Mouse (Mus musculus) CH12.LX (cell line): ENCODE results near the gene Ndn. TPM values are rescaled to one million over a fixed set of nuclear protein-coding genes. Genes with fewer than 3 reads are reported as not detected.

Experiments
- DNase-seq: peaks from one replicate; pipeline ENCODE4 v3.0.0-alpha.2; 2013; ENCODE audit errors: extremely low read depth
- H3K27ac ChIP-seq: 2 replicates; pipeline ENCODE4 v1.5.1; 2012; ENCODE audit warnings: low read depth, mild to moderate bottlenecking, control low read depth, moderate library complexity; ENCODE audit not compliant: insufficient read depth
- H3K27me3 ChIP-seq: replicated peaks from 2 replicates; pipeline ENCODE3; 2012; ENCODE audit warnings: inconsistent platforms
- H3K36me3 ChIP-seq, 2 experiments: replicated peaks in 1 of 2; 2 replicates each; pipeline versions ENCODE3 to v1.6.1; 2012; ENCODE audit warnings: inconsistent platforms in 1 of 2, low read length in 1 of 2, mild to moderate bottlenecking in 1 of 2, mixed read lengths in 1 of 2, moderate library complexity in 1 of 2; ENCODE audit not compliant: control insufficient read depth in 1 of 2, insufficient read depth in 1 of 2
- H3K4me1 ChIP-seq, 2 experiments: 2 replicates each; pipeline ENCODE4 v1.6.1; 2012; ENCODE audit warnings: inconsistent platforms in 1 of 2, moderate library complexity in 1 of 2; ENCODE audit not compliant: insufficient read depth in 2 of 2, control insufficient read depth in 1 of 2
- H3K4me2 ChIP-seq: 2 replicates; pipeline ENCODE4 v1.6.1; 2012; ENCODE audit warnings: low read depth, mild to moderate bottlenecking, control low read depth; ENCODE audit not compliant: poor library complexity, insufficient read depth, severe bottlenecking
- H3K4me3 ChIP-seq, 3 experiments: fragments of 150-350 bp in 1 of 3; sonication (generic) in 1 of 3; replicated peaks in 1 of 3; 2 replicates each; pipeline versions ENCODE3 to v1.5.1; 2011 to 2012; ENCODE audit warnings: low read depth in 2 of 3, low read length in 2 of 3, mild to moderate bottlenecking in 2 of 3, moderate library complexity in 2 of 3, control low read depth in 1 of 3, improper control_type of control experiment in 1 of 3, inconsistent platforms in 1 of 3, mixed read lengths in 1 of 3; ENCODE audit not compliant: poor library complexity in 1 of 3
- H3K79me2 ChIP-seq: replicated peaks from 2 replicates; pipeline ENCODE4 v1.6.1; 2012; ENCODE audit warnings: mild to moderate bottlenecking, moderate library complexity; ENCODE audit not compliant: control insufficient read depth, poor library complexity, insufficient read depth, severe bottlenecking; ENCODE audit errors: extremely low read depth
- H3K9ac ChIP-seq: 2 replicates; pipeline ENCODE4 v1.6.1; 2012; ENCODE audit warnings: low read depth, mild to moderate bottlenecking, control low read depth, moderate library complexity; ENCODE audit not compliant: insufficient read depth
- H3K9me3 ChIP-seq: replicated peaks from 2 replicates; pipeline ENCODE3; 2012; ENCODE audit warnings: low read length, inconsistent platforms, mixed read lengths
- BHLHE40 ChIP-seq: IDR thresholded peaks from 2 replicates; pipeline ENCODE4 v1.6.1; 2011; ENCODE audit warnings: mild to moderate bottlenecking, low read depth, low read length, improper control_type of control experiment
- CHD1 ChIP-seq: IDR thresholded peaks from 2 replicates; pipeline ENCODE4 v1.6.1; 2012; ENCODE audit warnings: low read depth, low read length, improper control_type of control experiment, inconsistent platforms
- CHD2 ChIP-seq: IDR thresholded peaks from 2 replicates; pipeline ENCODE4 v1.6.1; 2011; ENCODE audit warnings: low read length, improper control_type of control experiment
- E2F4 ChIP-seq: IDR thresholded peaks from 2 replicates; pipeline ENCODE4 v1.6.1; 2011; ENCODE audit warnings: low read depth, low read length, improper control_type of control experiment; ENCODE audit not compliant: insufficient replicate concordance
- ELF1 ChIP-seq: IDR thresholded peaks from 2 replicates; pipeline ENCODE4 v1.6.1; 2014; ENCODE audit warnings: low read depth, mild to moderate bottlenecking, inconsistent platforms, low read length, improper control_type of control experiment
- EP300 ChIP-seq: IDR thresholded peaks from 2 replicates; pipeline ENCODE4 v1.6.1; 2011; ENCODE audit warnings: low read length, improper control_type of control experiment
- ETS1 ChIP-seq: conservative IDR thresholded peaks from 2 replicates; pipeline ENCODE4 v1.6.1; 2012; ENCODE audit warnings: low read depth, mild to moderate bottlenecking, inconsistent platforms, low read length, improper control_type of control experiment, moderate library complexity
- HCFC1 ChIP-seq: IDR thresholded peaks from 2 replicates; pipeline ENCODE4 v1.6.1; 2012; ENCODE audit warnings: low read depth, mild to moderate bottlenecking, inconsistent platforms, low read length, improper control_type of control experiment
- JUN ChIP-seq: IDR thresholded peaks from 2 replicates; pipeline ENCODE4 v1.6.1; 2011; ENCODE audit warnings: low read depth, mild to moderate bottlenecking, low read length, improper control_type of control experiment, moderate library complexity; ENCODE audit not compliant: insufficient read depth
- JUND ChIP-seq: conservative IDR thresholded peaks from 2 replicates; pipeline ENCODE4 v1.6.1; 2011; ENCODE audit warnings: low read depth, low read length, improper control_type of control experiment
- KAT2A ChIP-seq: IDR thresholded peaks from 2 replicates; pipeline ENCODE4 v1.6.1; 2012; ENCODE audit warnings: low read length, improper control_type of control experiment, inconsistent platforms; ENCODE audit not compliant: insufficient replicate concordance
- MAX ChIP-seq: IDR thresholded peaks from 2 replicates; pipeline ENCODE4 v1.6.1; 2011; ENCODE audit warnings: low read length, improper control_type of control experiment
- MXI1 ChIP-seq: IDR thresholded peaks from 2 replicates; pipeline ENCODE4 v1.6.1; 2011; ENCODE audit warnings: mild to moderate bottlenecking, low read depth, low read length, improper control_type of control experiment
- MYC ChIP-seq: IDR thresholded peaks from 2 replicates; pipeline ENCODE4 v1.6.1; 2011; ENCODE audit warnings: low read depth, mild to moderate bottlenecking, improper control_type of control experiment, low read length
- NELFE ChIP-seq: IDR thresholded peaks from 2 replicates; pipeline ENCODE4 v1.6.1; 2011; ENCODE audit warnings: low read depth, low read length, improper control_type of control experiment
- PAX5 ChIP-seq: IDR thresholded peaks from 2 replicates; pipeline ENCODE4 v1.6.1; 2012; ENCODE audit warnings: low read length, inconsistent platforms, mixed read lengths
- POLR2A ChIP-seq: IDR thresholded peaks from 2 replicates; pipeline ENCODE4 v1.6.1; 2011; ENCODE audit warnings: low read depth, mild to moderate bottlenecking, improper control_type of control experiment, low read length
- POLR2AphosphoS2 ChIP-seq: IDR thresholded peaks from 2 replicates; pipeline ENCODE4 v1.6.1; 2011; ENCODE audit warnings: low read depth, low read length, improper control_type of control experiment
- RCOR1 ChIP-seq: conservative IDR thresholded peaks from 2 replicates; pipeline ENCODE4 v1.6.1; 2012; ENCODE audit warnings: low read depth, mild to moderate bottlenecking, inconsistent platforms, low read length, improper control_type of control experiment
- TBP ChIP-seq: conservative IDR thresholded peaks from 2 replicates; pipeline ENCODE4 v1.6.1; 2011; ENCODE audit warnings: low read depth, low read length, improper control_type of control experiment
- TCF12 ChIP-seq: IDR thresholded peaks from 2 replicates; pipeline ENCODE4 v1.6.1; 2014; ENCODE audit warnings: low read depth, mild to moderate bottlenecking, inconsistent platforms, low read length, improper control_type of control experiment
- UBTF ChIP-seq: IDR thresholded peaks from 2 replicates; pipeline ENCODE4 v1.6.1; 2012; ENCODE audit warnings: low read depth, mild to moderate bottlenecking, inconsistent platforms, low read length, improper control_type of control experiment, moderate library complexity
- ZC3H11A ChIP-seq: IDR thresholded peaks from 2 replicates; pipeline ENCODE4 v1.6.1; 2012; ENCODE audit warnings: low read depth, mild to moderate bottlenecking, inconsistent platforms, low read length, improper control_type of control experiment
- ZKSCAN1 ChIP-seq: IDR thresholded peaks from 2 replicates; pipeline ENCODE4 v1.6.1; 2012; ENCODE audit warnings: low read depth, inconsistent platforms, low read length, improper control_type of control experiment, borderline replicate concordance
- ZMIZ1 ChIP-seq: IDR thresholded peaks from 2 replicates; pipeline ENCODE4 v1.6.1; 2012; ENCODE audit warnings: low read depth, mild to moderate bottlenecking, inconsistent platforms, low read length, improper control_type of control experiment
- dilution Hi-C: fragments of 300-500 bp; cut with MboI; formaldehyde crosslinking; loops from 2 replicates; pipeline ENCODE4 v1.14.3; 2020; ENCODE audit warnings: low sequenced_read_pairs; ENCODE audit not compliant: extremely low pct_unique_long_range_greater_than_20kb, extremely low pct_ligation_motif_present
- in situ Hi-C: fragments of 300-500 bp; cut with MboI; formaldehyde crosslinking; loops from 3 replicates; pipeline ENCODE4 v1.14.3; 2019; ENCODE audit warnings: low sequenced_read_pairs, low pct_ligation_motif_present, low pct_unique_long_range_greater_than_20kb, mixed read lengths
- polyA plus RNA-seq: library from polyadenylated mRNA; unstranded; fragments of >175 nt; gene quantifications from 2 replicates; pipeline ENCODE4 v1.2.1, GENCODE M21; 2012; ENCODE audit warnings: low read depth; ENCODE audit not compliant: insufficient read length
- total RNA-seq, 2 experiments: library from RNA; depleted of rRNA; stranded (reverse); fragments of 300-350 nt in 1 of 2; fragments of >200 nt in 1 of 2; gene quantifications; 2 replicates each; pipeline ENCODE4 v1.2.3; 2012 to 2014

Gene Ndn
- total and polyA plus RNA-seq, 3 experiments: not detected

GRCm38 (mm10) chr7:62306896-62307614, 39.3 kb upstream of the Ndn start:
- dilution Hi-C loops: no loop called here
- no peak overlapping the region for H3K27ac ChIP-seq
- no peaks in the 10 kb centered on the region for H3K36me3 ChIP-seq
- DNase-seq: no peak
- H3K9ac ChIP-seq: no peak overlapping the region
- no peaks in the 10 kb centered on the region for H3K79me2 ChIP-seq
- H3K9me3 ChIP-seq: peaks cover 10% of the 10 kb centered on the region
- H3K4me2 ChIP-seq: no peak overlapping the region
- H3K4me3 ChIP-seq: no peak overlapping the region
- H3K27me3 ChIP-seq: no peaks in the 10 kb centered on the region
- no peaks in the 10 kb centered on the region for H3K4me1 ChIP-seq
- TF ChIP-seq MYC (no peak), POLR2AphosphoS2 (no peak), ZMIZ1 (no peak), MAX (no peak), CHD2 (no peak), ZC3H11A (no peak), EP300 (no peak), BHLHE40 (no peak), JUND (no peak), E2F4 (no peak), CHD1 (no peak), ELF1 (no peak), POLR2A (no peak), TCF12 (no peak), JUN (no peak), PAX5 (no peak), MXI1 (no peak), UBTF (no peak)
- in situ Hi-C loops: no loop called here

GRCm38 (mm10) chr7:62316793-62317192, 29.6 kb upstream of the Ndn start:
- Histone ChIP-seq H3K27me3 (no peaks in the 10 kb centered on the region), H3K4me3 (no peak overlapping the region), H3K4me1 (no peaks in the 10 kb centered on the region), H3K27ac (no peak overlapping the region), H3K9ac (no peak overlapping the region), H3K9me3 (peaks cover 17% of the 10 kb centered on the region), H3K79me2 (no peaks in the 10 kb centered on the region), H3K4me2 (no peak overlapping the region), H3K36me3 (no peaks in the 10 kb centered on the region)
- TF ChIP-seq HCFC1: no peak
- TF ChIP-seq PAX5: no peak
- TF ChIP-seq CHD1: no peak
- no peak for TF ChIP-seq ZMIZ1
- no peak for TF ChIP-seq CHD2
- TF ChIP-seq ZKSCAN1: no peak
- TF ChIP-seq JUN: no peak
- no peak for TF ChIP-seq BHLHE40
- TF ChIP-seq TBP: no peak
- no peak for TF ChIP-seq JUND
- TF ChIP-seq NELFE: no peak
- TF ChIP-seq MYC: no peak
- no peak for TF ChIP-seq KAT2A
- TF ChIP-seq TCF12: no peak
- no peak for TF ChIP-seq ETS1
- no peak for TF ChIP-seq POLR2A
- no peak for TF ChIP-seq RCOR1
- no peak for DNase-seq
- dilution Hi-C loops: no loop called here
- in situ Hi-C loops: no loop called here
